Mouse (Mus musculus): ENCODE measurements at regions not wholly inside any gene's neighbourhood (a gene's known extent, or its start where the extent isn't known, plus 50 kb on each side); places are given as distances from the start of the nearest gene placed in this dataset.

GRCm38 (mm10) chr13:107540784-107541634 is 503.2 kb upstream of the Smim15 start:
- DNase-seq (ENCODE audit: low spot score) = no peak

DNA sequence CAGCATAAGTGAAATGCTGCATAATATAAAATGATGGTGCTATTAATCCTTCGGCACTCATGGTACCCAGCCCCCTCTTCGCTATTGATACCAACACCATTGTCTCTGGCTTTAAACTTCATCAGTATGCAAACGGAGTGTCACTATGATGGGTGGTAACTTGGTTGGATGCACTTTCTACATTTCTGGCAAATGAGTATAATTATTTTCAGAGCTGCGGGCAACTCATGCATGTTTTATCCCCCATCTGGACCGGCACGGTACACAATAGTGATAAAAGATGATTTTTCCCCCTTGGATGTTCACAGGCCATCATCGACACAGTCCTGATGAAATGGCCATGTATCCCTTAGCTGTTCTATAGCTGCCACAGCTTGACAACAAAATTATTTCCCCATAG is 503.9 kb upstream of the Smim15 start:
- no peak for DNase-seq (ENCODE audit: low spot score)

DNA sequence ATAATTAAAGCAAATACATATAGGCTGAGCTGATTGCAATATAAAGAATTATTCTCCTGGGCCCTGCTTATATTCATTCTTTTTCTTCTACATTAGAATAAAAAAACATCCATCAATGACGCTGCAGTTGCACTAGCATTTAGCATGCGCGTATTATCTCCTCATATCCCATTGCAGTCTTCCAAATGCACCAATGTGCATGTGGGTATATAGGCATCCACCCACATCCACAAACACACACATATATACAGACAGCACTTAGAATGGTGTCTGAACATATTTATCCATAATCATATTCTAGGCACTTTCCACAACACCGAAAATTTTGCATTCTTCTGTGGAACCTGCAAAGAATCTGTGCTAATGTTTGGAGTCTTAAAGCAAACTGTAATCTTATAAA is 504.4 kb upstream of the Smim15 start:
- no peak for DNase-seq (ENCODE audit: low spot score)

- DNase-seq (ENCODE audit: low spot score) = no peak
Measured at GRCm38 (mm10) chr13:107539326-107539725, 504.9 kb upstream of the Smim15 start.

- DNase-seq (ENCODE audit: low spot score) = no peak
Measured at GRCm38 (mm10) chr13:107535213-107535612, 509.0 kb upstream of the Smim15 start.

GRCm38 (mm10) chr13:107533323-107533722 is 510.9 kb upstream of the Smim15 start:
- DNase-seq (ENCODE audit: low spot score) = no peak

- DNase-seq (ENCODE audit: low spot score) = no peak
Measured at GRCm38 (mm10) chr13:107531528-107531927, 509.6 kb upstream of the Kif2a start.

GRCm38 (mm10) chr13:107531026-107531425 is 509.1 kb upstream of the Kif2a start:
- DNase-seq (ENCODE audit: low spot score) = no peak

GRCm38 (mm10) chr13:107530392-107530791 is 508.5 kb upstream of the Kif2a start:
- DNase-seq (ENCODE audit: low spot score) = no peak

GRCm38 (mm10) chr13:107528724-107529456 is 507.0 kb upstream of the Kif2a start:
- no peak for DNase-seq (ENCODE audit: low spot score)

DNA sequence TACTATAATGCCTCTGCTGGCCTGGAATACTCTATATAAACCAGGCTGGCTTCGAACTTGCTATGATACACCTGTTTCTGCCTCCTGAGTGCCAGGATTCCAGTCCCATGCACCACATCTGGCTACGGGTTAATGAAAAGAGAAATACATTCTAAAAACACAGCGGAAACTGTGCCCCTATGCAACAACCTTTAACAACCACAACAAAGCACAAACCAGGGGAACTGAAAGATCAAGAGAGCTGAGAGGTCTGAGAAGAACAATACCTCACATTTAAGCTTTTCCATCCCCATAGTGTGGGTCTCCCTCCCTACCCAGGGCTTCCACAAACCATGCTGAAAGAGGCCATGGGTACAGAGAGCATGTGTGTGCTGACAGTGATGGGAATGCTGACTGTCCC is 501.0 kb upstream of the Kif2a start:
- no peak for DNase-seq (ENCODE audit: low spot score)

- no peak for DNase-seq (ENCODE audit: low spot score)
Measured at GRCm38 (mm10) chr13:107514236-107514635, 492.3 kb upstream of the Kif2a start.

DNA sequence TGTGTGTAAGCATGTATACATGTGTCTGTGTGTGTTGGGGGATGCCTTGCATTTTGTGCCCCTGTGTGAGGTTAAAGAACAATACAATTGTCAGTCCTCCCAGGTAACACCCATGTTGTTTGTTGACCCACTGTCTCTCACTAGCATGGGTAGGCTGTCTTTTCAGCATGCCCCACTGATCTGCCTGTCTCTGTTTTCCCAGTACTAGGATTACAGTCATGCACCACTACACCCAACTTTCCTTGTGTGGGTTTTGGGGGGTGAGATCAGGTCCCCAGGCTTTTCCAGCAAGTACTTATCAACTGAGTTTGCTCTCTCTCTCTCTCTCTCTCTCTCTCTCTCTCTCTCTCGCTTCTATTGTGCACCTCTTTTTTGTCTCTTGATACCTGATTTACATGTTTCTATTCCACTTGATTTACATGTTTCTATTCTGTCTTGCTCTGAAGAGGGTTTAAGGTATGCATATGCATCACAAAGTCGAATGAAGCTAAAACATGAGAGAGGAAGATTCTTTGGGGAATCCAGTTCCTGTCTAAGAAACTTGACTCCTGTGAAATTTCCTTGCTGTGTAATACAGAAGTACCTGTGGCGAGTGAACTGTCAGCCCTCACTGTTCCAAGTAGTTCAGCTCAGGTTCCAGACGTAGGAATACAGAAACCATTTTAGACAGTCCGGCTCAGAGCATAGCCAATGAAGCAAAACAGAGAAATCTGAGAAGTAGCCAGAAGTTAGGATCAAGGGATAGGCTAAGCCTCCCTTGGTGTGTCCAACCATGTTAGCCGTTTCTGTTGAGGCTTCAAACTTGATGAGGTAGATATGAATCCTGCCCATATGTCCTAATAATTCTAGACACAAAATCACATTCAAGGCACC is 491.6 kb upstream of the Kif2a start:
- DNase-seq (ENCODE audit: low spot score) = no peak

DNA sequence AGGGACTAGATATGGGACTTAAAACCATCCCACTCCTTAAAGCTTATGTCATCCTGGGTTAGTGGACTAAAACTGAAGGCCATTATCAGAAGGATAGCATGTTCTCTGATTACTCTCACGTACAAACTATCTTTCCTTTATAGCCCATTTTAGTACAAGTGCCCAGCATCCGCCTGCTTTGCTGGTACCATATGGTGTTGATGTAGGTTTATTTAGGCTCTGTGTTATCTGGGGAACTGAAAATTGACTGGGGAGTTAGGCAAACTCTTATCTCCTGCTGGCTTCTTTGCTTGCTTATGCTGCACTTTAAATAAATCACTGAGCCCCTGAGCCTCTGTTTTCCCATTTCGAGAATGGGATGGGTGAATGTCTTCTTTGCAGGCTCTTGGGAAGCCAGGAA is 485.4 kb upstream of the Kif2a start:
- no peak for DNase-seq (ENCODE audit: low spot score)

GRCm38 (mm10) chr13:107506832-107507231 is 484.9 kb upstream of the Kif2a start:
- DNase-seq (ENCODE audit: low spot score) = no peak

DNA sequence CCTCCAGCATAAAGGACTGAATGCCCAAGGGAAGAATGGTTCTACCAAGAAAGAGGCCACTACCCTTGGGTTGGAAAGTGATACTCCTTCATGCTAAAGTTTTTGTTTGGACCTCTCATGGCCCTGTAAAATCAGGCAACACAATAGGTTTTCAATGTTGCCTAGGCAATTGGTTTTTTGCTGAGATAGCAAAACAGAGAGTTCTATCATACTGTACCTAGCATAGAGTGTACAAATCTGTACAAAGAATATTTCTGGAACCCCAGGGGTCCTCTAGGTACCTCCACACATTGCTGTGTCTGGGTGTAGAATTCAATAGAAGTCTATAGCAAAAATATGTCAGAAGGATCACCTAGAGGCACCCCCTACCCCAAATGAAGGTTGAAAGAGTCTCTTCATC is 483.4 kb upstream of the Kif2a start:
- no peak for DNase-seq (ENCODE audit: low spot score)

DNA sequence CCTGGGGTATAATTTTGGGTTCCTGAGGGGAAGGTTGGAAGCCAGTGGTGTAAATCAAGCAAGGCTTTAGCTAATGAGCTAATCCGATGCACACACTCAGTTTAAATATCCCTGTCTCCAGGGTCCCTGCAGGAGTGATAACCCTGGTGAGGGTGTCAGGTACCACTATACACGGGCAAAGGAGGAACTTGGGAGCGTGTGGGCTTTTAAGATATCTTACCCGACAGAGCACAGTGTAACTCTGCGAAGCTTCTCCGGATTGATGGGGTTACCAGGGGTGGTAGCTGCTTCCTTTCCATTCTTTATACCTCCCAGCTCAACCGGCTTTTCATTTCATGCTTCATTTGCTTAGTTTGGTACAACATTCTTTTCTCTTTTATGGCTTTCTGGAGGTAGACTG is 480.3 kb upstream of the Kif2a start:
- DNase-seq (ENCODE audit: low spot score) = no peak

DNA sequence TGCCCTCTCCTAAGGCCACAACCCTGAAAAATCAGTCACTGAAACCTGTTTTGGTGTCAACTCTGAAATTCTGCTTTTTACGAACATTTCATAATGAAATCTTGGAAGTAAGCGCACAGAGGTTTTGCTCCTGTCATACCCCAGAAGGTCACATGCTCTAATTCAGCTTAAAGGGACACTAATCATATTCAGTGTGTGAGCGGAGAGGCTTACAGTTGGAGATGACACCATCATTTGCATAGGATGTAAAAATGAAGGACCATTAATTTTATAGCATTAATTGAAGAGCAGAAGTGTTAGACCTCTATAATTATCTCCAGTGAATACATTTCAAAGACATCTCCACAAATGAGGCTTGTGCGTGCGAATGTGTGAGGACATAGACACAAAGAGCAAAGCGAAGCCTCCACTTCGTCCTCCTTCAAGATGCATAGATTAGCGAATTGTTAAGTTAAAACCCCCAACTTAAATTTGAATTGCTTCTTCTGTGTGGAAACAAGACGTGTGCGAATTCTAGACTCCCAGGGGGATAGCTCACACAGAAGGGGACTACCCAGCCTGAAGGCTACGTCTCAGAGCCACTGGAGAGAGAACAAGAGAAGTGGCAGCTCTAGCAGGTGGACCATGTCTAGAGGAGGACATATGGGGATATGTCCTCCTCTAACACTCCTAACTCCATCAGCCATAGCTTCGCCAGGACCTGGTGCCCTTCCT is 479.0 kb upstream of the Kif2a start:
- no peak for DNase-seq (ENCODE audit: low spot score)

- no peak for DNase-seq (ENCODE audit: low spot score)
Measured at GRCm38 (mm10) chr13:107499296-107499695, 477.4 kb upstream of the Kif2a start.

- no peak for DNase-seq (ENCODE audit: low spot score)
Measured at GRCm38 (mm10) chr13:107495161-107495732, 473.3 kb upstream of the Kif2a start.

GRCm38 (mm10) chr13:107493765-107494164 is 471.8 kb upstream of the Kif2a start:
- peak; percentile 9 for DNase-seq (ENCODE audit: low spot score)
